Mouse (Mus musculus) skeletal muscle tissue, adult 2 months (tissue): ENCODE results near the gene Irf9.

Experiments used
- DNase-seq: peaks from one replicate; pipeline ENCODE4 v3.0.0-alpha.2; 2012; ENCODE audit warnings: low read depth, low spot score

Gene Irf9

DNA sequence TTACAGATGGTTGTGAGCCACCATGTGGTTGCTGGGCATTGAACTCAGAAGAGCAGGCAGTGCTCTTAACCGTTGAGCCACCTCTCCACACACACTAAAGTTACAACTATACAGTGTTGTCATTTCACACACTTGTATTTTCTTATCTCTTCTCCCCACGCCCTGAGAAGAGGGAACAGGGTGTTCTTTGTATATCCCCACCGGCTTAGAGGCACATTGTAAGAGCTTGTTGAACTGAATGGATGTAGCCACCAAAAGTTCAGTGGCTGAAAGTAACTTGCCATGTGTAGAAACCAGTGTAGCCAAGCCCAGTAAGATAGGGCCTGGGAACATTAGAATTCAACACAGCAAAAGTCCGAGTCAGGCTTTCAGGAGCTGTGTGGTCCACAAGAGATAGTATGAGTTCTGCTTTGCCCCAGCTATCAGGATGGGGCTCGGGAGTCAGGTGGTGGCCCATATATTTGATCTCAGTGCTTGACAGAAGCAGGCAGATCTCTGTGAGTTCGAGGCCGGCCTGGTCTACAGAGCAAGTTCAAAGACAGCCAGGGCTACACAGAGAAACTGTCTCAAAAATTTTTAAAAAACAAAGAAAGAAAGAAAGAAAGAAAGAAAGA, 11.3 kb downstream of the Irf9 start:
- no peak for DNase-seq

GRCm38 (mm10) chr14:55615876-55616275, 12.5 kb downstream of the Irf9 start:
- no peak for DNase-seq

GRCm38 (mm10) chr14:55616844-55617243, 13.5 kb downstream of the Irf9 start:
- DNase-seq = no peak

DNA sequence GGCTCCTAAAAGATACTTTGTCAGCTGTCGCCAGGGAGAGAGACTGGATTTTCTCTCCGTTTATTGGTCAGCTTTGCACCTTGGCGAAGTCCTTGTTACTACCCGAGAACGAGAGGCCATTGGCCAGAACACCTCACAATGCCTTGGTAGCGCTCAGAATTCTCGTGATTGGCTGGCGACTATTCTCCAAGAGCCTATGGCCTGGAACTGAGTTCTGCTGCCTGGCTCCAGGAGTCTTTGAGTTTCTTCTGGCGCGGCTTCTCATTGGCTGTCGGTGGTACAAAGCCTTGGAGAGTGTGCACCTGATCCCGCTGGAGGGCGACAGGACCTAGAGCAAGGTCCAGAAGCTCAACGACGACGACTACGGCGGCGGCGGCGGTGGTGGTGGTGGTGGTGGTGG, 14.5 kb downstream of the Irf9 start, which contains the start of gene Rec8:
TSS of gene Rec8 (plus strand) at position 216 of the 400 bp plus-strand sequence.
- DNase-seq = no peak

DNA sequence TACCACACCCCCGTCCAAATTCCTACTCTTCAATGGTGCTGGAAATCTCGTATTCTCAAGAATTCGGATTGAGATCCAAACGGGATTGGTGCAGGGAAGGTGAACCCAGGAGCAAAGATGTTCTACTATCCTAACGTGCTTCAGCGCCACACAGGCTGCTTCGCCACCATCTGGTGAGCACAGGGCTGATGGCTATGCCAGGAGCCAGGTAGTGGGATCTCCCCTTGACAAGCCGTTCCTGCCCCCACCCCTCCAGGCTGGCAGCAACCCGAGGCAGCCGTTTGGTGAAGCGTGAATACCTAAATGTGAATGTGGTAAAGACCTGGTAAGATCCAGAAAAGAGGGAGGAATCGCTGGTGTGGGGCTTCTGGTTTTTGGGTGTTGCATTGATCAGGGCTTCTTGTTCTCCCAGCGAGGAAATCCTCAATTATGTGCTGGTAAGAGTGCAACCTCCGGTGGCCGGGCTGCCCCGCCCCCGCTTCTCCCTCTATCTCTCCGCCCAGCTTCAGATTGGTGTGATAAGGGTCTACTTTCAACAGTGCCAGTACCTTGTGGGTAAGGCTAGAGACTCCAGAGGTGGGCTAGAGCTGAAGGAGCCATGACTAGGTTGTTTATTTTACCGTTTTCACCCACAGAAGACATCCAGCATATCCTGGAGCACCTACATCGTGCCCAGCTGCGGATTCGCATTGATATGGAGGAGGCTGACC, 15.3 kb downstream of the Irf9 start:
- no peak for DNase-seq

GRCm38 (mm10) chr14:55628077-55628827, 24.9 kb downstream of the Irf9 start:
- no peak for DNase-seq

DNA sequence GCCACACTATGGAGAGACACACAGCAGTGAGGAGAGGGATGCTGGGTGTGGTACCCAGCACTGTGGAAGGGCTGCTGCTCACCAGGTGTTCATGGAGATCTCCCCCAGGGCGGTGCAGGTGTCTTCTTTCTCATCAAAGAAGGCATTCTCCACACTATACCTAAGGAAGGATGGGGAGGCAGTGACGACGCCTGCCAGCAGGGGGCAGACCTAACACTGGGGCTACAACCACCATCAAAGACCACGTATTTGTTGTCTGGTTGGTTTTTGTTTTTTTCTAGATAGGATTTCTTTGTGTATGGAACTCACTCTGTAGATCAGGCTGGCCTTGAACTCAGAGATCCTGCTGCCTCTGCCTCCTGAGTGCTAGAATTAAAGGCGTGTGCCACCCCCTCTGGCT, 25.9 kb downstream of the Irf9 start:
- DNase-seq = no peak

DNA sequence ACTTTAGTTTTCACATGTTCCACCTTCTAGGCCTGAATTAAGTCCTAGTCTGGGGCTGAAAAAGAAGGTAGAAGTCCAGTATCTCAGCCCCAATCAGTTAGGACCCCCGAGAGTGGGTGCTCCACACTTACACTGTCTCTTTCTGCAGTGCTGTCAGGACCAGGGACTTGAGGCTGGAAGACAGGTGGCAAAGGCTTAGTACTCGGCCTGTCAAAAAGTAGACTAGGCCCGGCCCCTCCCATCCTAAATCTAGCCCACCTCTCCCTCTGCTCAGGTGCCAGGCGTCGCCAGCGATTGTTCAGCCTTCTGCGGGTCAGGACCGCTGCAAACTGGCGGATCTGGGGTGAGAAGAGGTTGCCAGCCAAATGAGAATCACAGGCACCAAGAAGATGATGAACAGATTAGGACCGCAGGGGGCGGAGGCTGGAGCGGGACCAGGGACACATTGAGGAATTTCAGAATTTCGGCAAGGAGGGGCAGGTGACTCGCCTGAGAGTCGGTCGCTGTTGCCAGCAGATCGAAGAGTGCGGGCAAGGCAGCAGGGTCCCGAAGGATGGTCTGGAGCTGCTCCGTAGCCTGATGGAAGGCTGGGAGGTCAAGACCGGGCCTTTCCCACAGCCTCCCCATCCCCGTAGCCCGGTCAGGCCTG, 31.6 kb downstream of the Irf9 start:
- DNase-seq = no peak

DNA sequence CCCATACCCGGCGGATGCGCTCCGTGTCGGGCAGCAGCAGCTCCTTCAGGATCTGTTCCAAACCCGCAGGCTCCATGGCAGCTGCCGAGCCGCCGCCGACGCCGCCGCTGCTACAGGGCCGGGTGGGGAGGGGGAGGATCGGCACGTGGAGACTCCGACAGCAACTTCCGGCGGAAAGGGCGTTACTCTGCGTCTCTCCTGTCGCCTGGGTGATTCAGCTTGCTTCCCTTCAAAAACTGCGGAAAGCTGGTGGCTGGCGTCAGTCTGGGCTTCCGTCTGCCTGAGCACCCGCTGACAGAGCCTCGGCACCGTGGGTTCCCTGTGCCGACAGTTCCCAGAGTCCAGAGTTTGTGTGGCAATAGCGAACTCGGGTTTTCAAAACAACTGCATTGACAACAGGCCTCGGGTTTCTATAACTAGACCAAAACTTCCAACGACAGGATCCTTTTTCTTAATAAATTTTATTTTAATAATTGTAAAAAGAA, 32.2 kb downstream of the Irf9 start, which contains the start of gene Ipo4:
TSS of gene Ipo4 (minus strand) at position 435 of the 485 bp plus-strand sequence.
- DNase-seq = peak; percentile 78

GRCm38 (mm10) chr14:55637795-55638194, 34.4 kb downstream of the Irf9 start, which contains the start of gene Gm49378:
Gene Gm49378 (minus strand): TSS chr14:55637895.
- DNase-seq = no peak

DNA sequence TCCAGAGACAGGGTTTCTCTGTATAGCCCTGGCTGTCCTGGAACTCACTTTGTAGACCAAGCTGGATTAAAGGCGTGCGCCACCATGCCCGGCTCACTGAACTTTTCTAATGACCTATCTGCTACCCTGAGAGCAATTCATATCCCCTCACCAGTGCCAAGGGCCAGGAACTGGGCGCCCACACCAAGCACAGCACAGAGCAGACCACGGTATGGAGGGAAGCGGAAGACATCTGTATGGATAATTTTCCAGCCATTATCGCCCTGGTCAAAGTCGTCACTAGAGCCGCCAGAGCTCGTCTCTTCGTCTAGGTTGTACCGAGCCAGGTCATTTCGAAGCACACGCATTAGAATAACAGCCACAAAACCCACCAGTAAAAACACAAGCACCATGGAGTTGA, 37.4 kb downstream of the Irf9 start:
- DNase-seq = no peak

DNA sequence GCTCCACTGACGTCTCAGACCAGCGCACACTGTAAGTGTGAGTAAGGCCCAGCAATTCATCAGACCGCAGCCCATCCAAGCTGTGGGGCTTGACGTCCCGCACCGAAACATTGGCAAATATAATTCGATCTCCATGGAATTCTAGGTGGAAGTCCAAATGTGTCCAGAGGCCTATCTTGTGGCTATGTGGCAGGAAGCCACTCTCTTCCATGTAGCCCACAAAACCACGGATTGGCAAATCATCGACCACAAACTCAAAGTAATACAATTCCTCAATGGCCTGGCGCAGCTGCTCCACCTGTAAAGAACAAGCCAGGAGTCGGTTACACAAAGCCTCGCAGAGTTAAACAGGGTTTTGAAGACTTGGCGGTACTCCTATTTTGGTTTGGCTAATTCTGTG, 37.9 kb downstream of the Irf9 start:
- DNase-seq = no peak

DNA sequence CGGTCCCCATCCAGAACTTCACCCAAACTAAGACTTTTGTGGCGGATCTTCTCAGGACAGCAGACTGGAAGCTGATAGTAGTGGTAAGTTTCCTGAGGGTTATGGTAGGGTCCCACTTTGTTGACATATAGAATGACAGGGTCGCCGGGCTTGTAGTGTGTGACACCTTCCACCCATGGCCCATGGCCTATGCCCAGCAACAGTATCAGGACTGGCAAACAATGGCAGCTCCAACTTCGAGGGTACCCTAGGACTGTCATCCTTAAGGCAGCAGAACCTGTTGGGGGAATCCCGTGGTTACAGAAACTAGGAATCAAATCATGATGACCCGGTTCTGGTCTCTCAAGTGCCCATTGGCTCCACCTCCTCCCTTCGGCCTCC, 39.3 kb downstream of the Irf9 start:
- no peak for DNase-seq

- peak; percentile 70 for DNase-seq
Measured at GRCm38 (mm10) chr14:55643060-55643907, 39.9 kb downstream of the Irf9 start, which contains the start of gene Tm9sf1. Gene Tm9sf1 (minus strand): TSS chr14:55643806.

- DNase-seq = no peak
Measured at GRCm38 (mm10) chr14:55644261-55644888, 41.0 kb downstream of the Irf9 start.

DNA sequence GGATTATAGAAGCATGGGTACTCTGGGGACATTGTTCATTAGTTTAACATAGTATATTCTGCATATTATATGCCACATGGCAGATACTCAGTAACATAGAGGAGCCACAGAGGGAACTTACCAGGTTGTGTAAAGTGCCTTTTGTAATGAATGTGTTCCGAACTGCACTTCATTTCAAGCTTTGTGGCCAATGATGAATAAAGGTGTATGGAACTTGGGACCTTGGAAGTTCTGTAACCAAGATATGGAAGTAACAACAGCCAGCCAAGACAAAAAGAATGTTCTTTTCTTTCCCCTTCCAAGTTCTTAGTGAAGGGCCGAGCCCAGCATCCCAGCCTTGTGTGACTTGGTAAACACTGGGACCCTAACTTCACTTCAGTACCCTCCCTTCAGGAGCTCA, 46.5 kb downstream of the Irf9 start, which contains the start of gene Tssk4:
TSS of gene Tssk4 (plus strand) at position 301 of the 400 bp plus-strand sequence.
- DNase-seq = no peak

- DNase-seq = no peak
Measured at GRCm38 (mm10) chr14:55651528-55651927, 48.2 kb downstream of the Irf9 start.

GRCm38 (mm10) chr14:55656935-55657334, 53.6 kb downstream of the Irf9 start:
- DNase-seq = no peak

DNA sequence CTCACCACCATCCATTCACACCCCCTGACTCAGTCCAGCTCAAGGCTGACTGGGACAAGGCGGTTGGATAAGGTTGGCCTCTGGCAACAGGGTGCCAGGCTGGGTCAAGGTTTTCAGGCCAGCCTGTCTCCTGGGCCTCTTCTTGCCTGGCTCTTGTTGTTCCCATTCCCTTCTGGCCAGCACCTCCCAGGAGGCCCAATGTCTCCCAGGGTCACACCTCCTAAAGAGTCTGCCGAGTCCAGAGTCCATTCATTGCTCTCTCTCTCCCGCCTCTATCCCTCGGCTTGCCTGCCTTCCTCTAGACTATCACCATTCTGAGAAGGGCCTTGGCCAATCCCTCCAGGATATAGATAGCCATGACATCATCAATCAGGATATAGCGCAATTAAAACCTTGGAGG, 54.6 kb downstream of the Irf9 start:
- no peak for DNase-seq
